Mouse (Mus musculus) lung, embryonic 16.5 days (tissue): ENCODE data around the gene Higd1b. TPM values are rescaled to one million over a fixed set of nuclear protein-coding genes. Genes with fewer than 3 reads are reported as not detected.
A peak's percentile ranks its signal among the peaks of the same experiment; 100 is the strongest.

ENCODE experiments used
- ATAC-seq: fragments of 200-750 bp; cut with Nextera tagmentation; 2 replicates; pipeline ENCODE4 v1.8.0; 2017; ENCODE audit warnings: low read depth, mild to moderate bottlenecking, moderate library complexity
- H3K27ac ChIP-seq: fragments of 300-500 bp; sonication (generic); 2 replicates; pipeline ENCODE4 v1.5.1; 2014; ENCODE audit warnings: mild to moderate bottlenecking, control low read depth, low read length
- H3K27me3 ChIP-seq: fragments of 300-500 bp; sonication (generic); 2 replicates; pipeline ENCODE4 v1.6.1; 2014; ENCODE audit warnings: low read depth, low read length, mixed read lengths; ENCODE audit not compliant: control insufficient read depth, insufficient read depth
- H3K36me3 ChIP-seq: fragments of 300-500 bp; sonication (generic); 2 replicates; pipeline ENCODE4 v1.6.1; 2014; ENCODE audit warnings: low read length; ENCODE audit not compliant: control insufficient read depth, insufficient read depth
- H3K4me1 ChIP-seq: fragments of 300-500 bp; sonication (generic); replicated peaks from 2 replicates; pipeline ENCODE4 v1.6.1; 2014; ENCODE audit warnings: low read length, mixed read lengths; ENCODE audit not compliant: control insufficient read depth, insufficient read depth
- H3K4me2 ChIP-seq: fragments of 300-500 bp; sonication (generic); 2 replicates; pipeline ENCODE4 v1.6.1; 2014; ENCODE audit warnings: low read depth, low read length, control low read depth
- H3K4me3 ChIP-seq: fragments of 300-500 bp; sonication (generic); 2 replicates; pipeline ENCODE4 v1.5.1; 2014; ENCODE audit warnings: mild to moderate bottlenecking, low read length, control low read depth
- H3K9ac ChIP-seq: fragments of 300-500 bp; sonication (generic); 2 replicates; pipeline ENCODE4 v1.6.1; 2014; ENCODE audit warnings: low read length, control low read depth
- H3K9me3 ChIP-seq: fragments of 300-500 bp; sonication (generic); 2 replicates; pipeline ENCODE4 v1.6.1; 2016; ENCODE audit warnings: low read length; ENCODE audit not compliant: control insufficient read depth
- WGBS: fragments of 180-500 bp; shearing (Covaris S2); extraction: QIAGEN DNeasy Blood & Tissue Kit; methylation state at CpG from one replicate; pipeline ENCODE4 v1.1.7; 2014; 5-methylcytosine and 5-hydroxymethylcytosine counted together
- polyA plus RNA-seq: library from polyadenylated mRNA; unstranded; fragments of >200 nt; fragmentation: Nextera tagmentation; extraction: Ambion mirVana; gene quantifications from 2 replicates; pipeline ENCODE4 v1.2.1, GENCODE M21; 2015

Higd1b gene
- polyA plus RNA-seq, 1 experiment from 2014 or later = 51.5 TPM

DNA sequence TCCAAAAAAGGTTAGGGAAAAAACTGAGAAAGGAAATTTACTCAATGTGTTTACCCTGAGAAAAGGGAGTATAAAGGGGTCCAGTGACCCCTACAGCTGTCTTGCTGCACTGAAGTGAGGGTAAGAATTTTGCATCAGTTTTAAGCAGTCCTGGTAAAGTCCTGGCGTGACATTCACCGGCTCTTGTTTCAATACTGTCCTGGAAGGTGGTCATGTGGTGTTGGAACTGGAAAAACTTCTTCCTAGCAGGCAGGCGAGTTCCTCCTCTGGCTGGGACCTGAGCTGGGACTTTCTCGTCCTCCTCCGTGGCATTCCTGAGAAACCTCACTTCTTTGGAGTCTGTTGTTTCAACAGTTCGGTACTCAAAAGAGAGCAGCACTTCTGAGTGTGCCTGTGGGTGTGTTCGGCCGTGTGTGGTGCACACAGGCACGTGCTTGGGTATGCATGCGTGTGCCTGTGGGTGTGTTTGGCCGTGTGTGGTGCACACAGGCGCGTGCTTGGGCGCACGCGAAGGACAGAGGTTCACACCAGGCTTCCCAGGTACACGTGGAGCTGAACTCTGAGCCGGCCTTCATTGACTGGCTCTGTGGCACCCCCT is 2.9 kb upstream of the Higd1b start:
- no peak overlapping the region for H3K4me3 ChIP-seq
- peak; percentile 61 for ATAC-seq
- H3K4me2 ChIP-seq = peak overlapping the region; percentile 15; the same call in 1 of the 2 replicates
- peak overlapping the region; percentile 57 for H3K27ac ChIP-seq
- H3K9me3 ChIP-seq = no peaks in the 10 kb centered on the region
- 42% methylated on average over 18 of the region's 18 CpGs for WGBS
- H3K4me1 ChIP-seq = peaks cover 11% of the 10 kb centered on the region; the same call in 1 of the 2 replicates
- no peaks in the 10 kb centered on the region for H3K27me3 ChIP-seq
- H3K9ac ChIP-seq = no peak overlapping the region
- peaks cover 7% of the 10 kb centered on the region for H3K36me3 ChIP-seq

DNA sequence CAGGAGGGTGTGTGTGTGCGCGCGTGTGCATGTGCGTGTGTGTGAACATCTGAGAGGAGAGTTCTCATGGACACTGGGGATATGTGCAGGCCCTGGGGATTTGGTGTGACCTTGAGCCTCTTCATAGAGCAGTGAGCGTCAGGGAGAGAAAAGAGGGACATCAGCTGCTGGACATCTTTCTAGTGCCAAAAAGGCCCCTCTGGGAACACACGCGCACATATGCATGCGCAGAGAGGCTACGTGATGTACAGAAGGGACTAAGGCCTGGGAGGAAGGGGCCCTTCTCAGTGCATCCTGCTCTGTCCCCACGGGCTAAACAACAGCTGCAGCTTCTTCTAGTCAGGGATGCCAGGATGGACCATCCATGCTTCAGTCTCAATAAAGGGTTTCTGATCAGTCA is 1.4 kb upstream of the Higd1b start:
- Histone ChIP-seq H3K27ac (peak overlapping the region; percentile 44), H3K4me3 (no peak overlapping the region), H3K9me3 (no peaks in the 10 kb centered on the region), H3K36me3 (peaks cover 13% of the 10 kb centered on the region), H3K4me1 (peaks cover 11% of the 10 kb centered on the region; the same call in 1 of the 2 replicates), H3K9ac (no peak overlapping the region), H3K27me3 (no peaks in the 10 kb centered on the region), H3K4me2 (no peak overlapping the region)
- peak; percentile 61 for ATAC-seq
- 75% methylated on average over 10 of the region's 10 CpGs for WGBS

DNA sequence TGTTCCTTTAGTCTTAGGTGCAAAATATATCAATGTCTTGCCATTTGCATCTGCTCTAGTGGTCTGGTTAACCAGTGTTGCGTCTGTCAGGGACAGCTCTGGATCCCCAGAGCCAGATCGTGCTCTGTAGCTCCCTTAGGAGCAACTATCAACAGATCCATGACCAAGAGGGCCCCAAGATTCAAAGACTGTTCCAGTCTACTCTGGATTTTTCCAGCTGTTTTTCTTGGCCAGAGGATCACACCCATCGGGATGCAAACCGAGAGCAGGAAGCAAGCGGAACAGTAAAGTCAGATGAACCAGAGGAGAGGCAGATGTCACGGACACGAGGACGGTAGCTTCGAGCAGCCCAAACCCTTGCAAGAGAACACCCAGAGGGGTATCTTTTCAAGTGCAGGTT is 497 bp downstream of the Higd1b start:
- H3K27ac ChIP-seq = no peak overlapping the region; the same call in 1 of the 2 replicates
- H3K36me3 ChIP-seq = peaks cover 25% of the 10 kb centered on the region
- no peak for ATAC-seq

DNA sequence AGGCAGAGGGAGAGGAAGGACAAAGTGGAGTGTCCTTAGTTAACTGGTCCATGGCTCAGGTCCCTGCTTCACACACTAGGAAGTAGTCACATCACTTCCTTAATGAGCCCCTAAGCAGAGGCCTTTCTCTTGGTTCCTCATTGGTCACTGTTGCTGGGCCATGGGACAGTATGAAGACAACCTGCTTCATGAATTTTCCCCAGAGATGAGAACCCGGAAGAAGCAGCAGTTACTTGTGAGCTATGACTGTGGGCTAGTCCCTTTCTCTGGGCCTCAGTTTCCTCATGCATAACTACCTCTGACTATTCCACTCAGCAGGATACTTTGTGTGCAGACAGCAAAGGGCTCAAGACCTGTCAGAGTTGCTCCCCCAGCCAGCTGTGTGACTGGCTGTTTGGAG is 1.7 kb downstream of the Higd1b start:
- Histone ChIP-seq H3K4me3 (no peak overlapping the region), H3K27ac (peak overlapping the region; percentile 32; the same call in 1 of the 2 replicates), H3K4me1 (peaks cover 8% of the 10 kb centered on the region; the same call in 1 of the 2 replicates), H3K9me3 (no peaks in the 10 kb centered on the region), H3K9ac (0 out of 2 replicates have a peak overlapping the region, but pooled peaks have one; percentile 9), H3K36me3 (peaks cover 31% of the 10 kb centered on the region), H3K4me2 (no peak overlapping the region), H3K27me3 (no peaks in the 10 kb centered on the region)
- 80% methylated on average over 1 of the region's 1 CpGs for WGBS
- no peak for ATAC-seq

More for the DNA sequence above, 497 bp downstream of the Higd1b start:
- H3K4me2 ChIP-seq = no peak overlapping the region
- peaks cover 11% of the 10 kb centered on the region; the same call in 1 of the 2 replicates for H3K4me1 ChIP-seq
- H3K27me3 ChIP-seq = no peaks in the 10 kb centered on the region
- no peak overlapping the region for H3K9ac ChIP-seq
- H3K4me3 ChIP-seq = no peak overlapping the region; the same call in 1 of the 2 replicates
- H3K9me3 ChIP-seq = no peaks in the 10 kb centered on the region
- 75% methylated on average over 9 of the region's 9 CpGs for WGBS

DNA sequence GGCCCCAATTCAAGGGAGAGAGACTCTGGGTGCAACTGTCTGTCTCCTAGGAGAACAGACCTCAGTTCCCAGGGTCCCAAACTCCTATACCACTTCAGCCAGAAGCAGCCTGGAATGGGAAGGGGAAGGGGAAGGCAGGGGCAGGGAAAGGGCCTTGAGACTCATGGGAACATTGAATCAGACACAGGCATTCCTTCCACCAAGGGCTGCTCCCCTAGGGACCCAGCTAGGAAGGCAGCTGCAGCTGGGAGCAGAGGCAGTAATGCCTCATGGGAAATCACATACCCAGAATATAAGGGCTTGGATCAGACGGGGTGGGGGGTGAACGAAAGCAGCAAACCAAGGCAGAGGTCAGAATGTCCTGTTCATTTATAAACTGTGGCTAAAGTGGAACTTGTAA is 2.5 kb downstream of the Higd1b start:
- H3K4me2 ChIP-seq = no peak overlapping the region
- no peak overlapping the region for H3K4me3 ChIP-seq
- WGBS = 67% methylated on average over 2 of the region's 2 CpGs
- no peak overlapping the region for H3K9ac ChIP-seq
- no peaks in the 10 kb centered on the region for H3K9me3 ChIP-seq
- no peaks in the 10 kb centered on the region for H3K27me3 ChIP-seq
- H3K36me3 ChIP-seq = peaks cover 38% of the 10 kb centered on the region
- peak overlapping the region; percentile 32; the same call in 1 of the 2 replicates for H3K27ac ChIP-seq
- ATAC-seq = peak; percentile 44; the same call in 1 of the 2 replicates
- H3K4me1 ChIP-seq = peaks cover 2% of the 10 kb centered on the region; the same call in 1 of the 2 replicates

DNA sequence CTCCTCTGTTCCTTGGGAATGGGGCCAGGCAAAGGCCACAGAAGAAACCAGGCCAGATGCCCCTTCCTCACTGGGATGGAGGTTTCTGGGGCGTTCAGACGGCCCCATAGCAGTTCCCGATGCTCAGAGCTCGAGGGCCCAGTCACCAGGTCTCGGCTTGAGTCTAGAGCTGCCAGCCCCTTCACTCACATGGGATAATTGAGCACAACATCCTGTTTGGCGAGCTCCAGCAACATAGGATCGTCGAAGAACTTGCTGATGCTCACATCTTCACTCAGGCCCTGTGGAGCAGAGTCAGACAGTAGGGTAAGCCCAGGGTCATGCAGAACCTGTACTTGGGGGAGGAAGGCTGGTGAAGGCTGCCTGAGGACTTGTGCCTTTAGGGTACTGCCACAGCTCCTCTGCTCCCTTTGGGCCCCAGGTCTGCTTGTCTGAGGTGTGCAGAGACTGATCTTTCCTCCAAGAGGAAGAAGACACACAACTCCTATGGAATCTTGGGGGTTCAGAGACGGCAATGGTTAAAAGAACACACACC is 3.0 kb downstream of the Higd1b start:
- Histone ChIP-seq H3K4me2 (peak overlapping the region; percentile 8; the same call in 1 of the 2 replicates), H3K36me3 (peaks cover 40% of the 10 kb centered on the region), H3K4me3 (no peak overlapping the region), H3K27ac (peak overlapping the region; percentile 31; the same call in 1 of the 2 replicates), H3K27me3 (no peaks in the 10 kb centered on the region), H3K9me3 (no peaks in the 10 kb centered on the region), H3K9ac (no peak overlapping the region), H3K4me1 (no peaks in the 10 kb centered on the region)
- WGBS = 78% methylated on average over 9 of the region's 9 CpGs
- ATAC-seq = no peak

DNA sequence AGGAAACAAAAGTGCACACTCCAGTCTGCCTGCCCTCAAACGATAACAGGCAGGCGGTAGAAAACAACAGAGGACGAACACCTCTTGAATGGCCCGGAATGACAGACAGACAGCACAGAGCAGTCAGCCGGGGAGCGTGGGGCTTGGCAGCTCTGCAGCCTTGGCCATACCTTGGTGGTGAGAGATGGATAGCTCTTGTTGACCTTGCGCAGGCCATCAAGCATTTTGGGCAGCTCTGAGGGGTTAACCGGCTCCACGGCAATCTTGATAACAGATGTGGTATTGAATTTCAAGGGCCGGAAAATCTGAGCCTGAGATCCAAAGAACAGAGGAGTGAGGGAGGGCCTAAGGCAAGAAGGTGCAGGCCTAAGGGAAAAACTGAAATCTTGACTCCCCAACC is 10.3 kb downstream of the Higd1b start:
- H3K9me3 ChIP-seq = no peaks in the 10 kb centered on the region
- no peaks in the 10 kb centered on the region for H3K4me1 ChIP-seq
- no peak for ATAC-seq
- H3K27ac ChIP-seq = no peak overlapping the region
- peaks cover 72% of the 10 kb centered on the region for H3K36me3 ChIP-seq
- H3K27me3 ChIP-seq = no peaks in the 10 kb centered on the region
- no peak overlapping the region for H3K9ac ChIP-seq
- no peak overlapping the region for H3K4me3 ChIP-seq
- H3K4me2 ChIP-seq = no peak overlapping the region
- WGBS = 48% methylated on average over 10 of the region's 10 CpGs

DNA sequence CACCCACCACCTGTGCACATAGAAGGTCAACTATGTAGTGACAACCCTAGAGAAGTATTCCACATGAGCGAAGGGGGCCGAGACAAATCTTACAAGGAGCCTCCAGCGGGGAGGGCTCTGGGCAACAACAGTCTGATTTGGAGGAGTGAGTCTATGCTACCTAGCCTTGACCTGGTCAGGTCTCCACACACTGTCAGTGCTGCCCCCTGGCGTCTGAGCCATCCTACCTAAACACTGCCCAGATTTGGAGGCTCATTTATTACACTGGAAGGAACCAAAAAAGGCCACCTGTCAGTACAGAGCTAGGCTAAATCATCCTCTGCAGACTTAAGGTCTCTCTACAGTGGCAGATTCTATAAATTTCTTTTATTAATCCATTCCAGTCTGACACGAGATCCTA is 16.2 kb downstream of the Higd1b start:
- H3K4me1 ChIP-seq = no peaks in the 10 kb centered on the region
- no peaks in the 10 kb centered on the region for H3K27me3 ChIP-seq
- ATAC-seq = peak; percentile 70; the same call in 1 of the 2 replicates
- H3K27ac ChIP-seq = no peak overlapping the region
- H3K4me3 ChIP-seq = no peak overlapping the region
- 57% methylated on average over 5 of the region's 5 CpGs for whole genome bisulfite sequencing
- H3K36me3 ChIP-seq = peaks cover 45% of the 10 kb centered on the region
- H3K9me3 ChIP-seq = no peaks in the 10 kb centered on the region
- H3K9ac ChIP-seq = no peak overlapping the region
- H3K4me2 ChIP-seq = no peak overlapping the region

DNA sequence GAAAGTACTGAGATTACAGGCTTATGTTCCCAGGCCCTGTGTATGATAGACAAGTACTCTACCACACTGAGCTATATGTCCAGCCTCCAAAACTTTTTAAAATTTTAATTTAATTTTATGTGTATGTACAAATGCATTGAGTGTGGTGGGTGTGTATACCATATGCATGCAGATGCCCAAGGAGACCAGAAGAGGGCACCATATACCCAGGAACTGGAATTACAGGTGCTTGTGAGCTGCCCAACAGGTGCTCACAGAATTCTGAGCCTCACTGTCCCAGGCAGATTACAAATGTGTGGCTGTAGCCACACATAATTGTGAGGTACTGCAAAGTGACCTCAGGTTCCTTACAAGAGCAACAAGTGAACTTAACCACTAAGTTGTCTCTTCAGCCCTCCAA is 18.1 kb downstream of the Higd1b start:
- H3K27ac ChIP-seq = no peak overlapping the region
- no peaks in the 10 kb centered on the region for H3K9me3 ChIP-seq
- ATAC-seq = no peak
- no peak overlapping the region for H3K9ac ChIP-seq
- no peaks in the 10 kb centered on the region for H3K27me3 ChIP-seq
- H3K36me3 ChIP-seq = peaks cover 41% of the 10 kb centered on the region
- H3K4me1 ChIP-seq = no peaks in the 10 kb centered on the region
- H3K4me2 ChIP-seq = no peak overlapping the region
- H3K4me3 ChIP-seq = no peak overlapping the region
